Mouse (Mus musculus) embryonic facial prominence, embryonic 15.5 days (tissue): ENCODE measurements around the gene Dync2li1. TPM values are rescaled to one million over a fixed set of nuclear protein-coding genes. Genes with fewer than 3 reads are reported as not detected.
A peak's percentile ranks its signal among the peaks of the same experiment; 100 is the strongest.

ENCODE experiments used
- ATAC-seq: fragments of 200-750 bp; cut with Nextera tagmentation; 2 replicates; pipeline ENCODE4 v1.8.0; 2017; ENCODE audit warnings: low read depth, moderate TSS enrichment; ENCODE audit not compliant: insufficient number of reproducible peaks, low FRiP score, low TSS enrichment
- H3K27ac ChIP-seq: fragments of 300-500 bp; sonication (generic); replicated peaks from 2 replicates; pipeline ENCODE4 v1.5.1; 2015; ENCODE audit warnings: mild to moderate bottlenecking, inconsistent platforms
- H3K27me3 ChIP-seq: fragments of 300-500 bp; sonication (generic); 2 replicates; pipeline ENCODE4 v1.6.1; 2015; ENCODE audit warnings: inconsistent platforms
- H3K36me3 ChIP-seq: fragments of 300-500 bp; sonication (generic); 2 replicates; pipeline ENCODE4 v1.6.1; 2015; ENCODE audit warnings: mild to moderate bottlenecking, inconsistent platforms
- H3K4me1 ChIP-seq: fragments of 300-500 bp; sonication (generic); 2 replicates; pipeline ENCODE4 v1.6.1; 2015; ENCODE audit warnings: inconsistent platforms
- H3K4me2 ChIP-seq: fragments of 300-500 bp; sonication (generic); replicated peaks from 2 replicates; pipeline ENCODE4 v1.6.1; 2015; ENCODE audit warnings: mild to moderate bottlenecking, inconsistent platforms
- H3K4me3 ChIP-seq: fragments of 300-500 bp; sonication (generic); replicated peaks from 2 replicates; pipeline ENCODE4 v1.5.1; 2015; ENCODE audit warnings: mild to moderate bottlenecking, inconsistent platforms
- H3K9ac ChIP-seq: fragments of 300-500 bp; sonication (generic); 2 replicates; pipeline ENCODE4 v1.6.1; 2015; ENCODE audit warnings: inconsistent platforms
- H3K9me3 ChIP-seq: fragments of 300-500 bp; sonication (generic); replicated peaks from 2 replicates; pipeline ENCODE4 v1.6.1; 2016; ENCODE audit warnings: inconsistent platforms
- whole genome bisulfite sequencing: fragments of 180-500 bp; shearing (Covaris S2); methylation state at CpG from one replicate; pipeline ENCODE4 v1.1.7; 2015; 5-methylcytosine and 5-hydroxymethylcytosine counted together
- polyA plus RNA-seq: library from polyadenylated mRNA; unstranded; fragments of >200 nt; fragmentation: Nextera tagmentation; extraction: Ambion mirVana; gene quantifications from 2 replicates; pipeline ENCODE4 v1.2.1, GENCODE M21; 2015

Gene Dync2li1
- polyA plus RNA-seq, 1 experiment from 2014 or later: 39.7 TPM

DNA sequence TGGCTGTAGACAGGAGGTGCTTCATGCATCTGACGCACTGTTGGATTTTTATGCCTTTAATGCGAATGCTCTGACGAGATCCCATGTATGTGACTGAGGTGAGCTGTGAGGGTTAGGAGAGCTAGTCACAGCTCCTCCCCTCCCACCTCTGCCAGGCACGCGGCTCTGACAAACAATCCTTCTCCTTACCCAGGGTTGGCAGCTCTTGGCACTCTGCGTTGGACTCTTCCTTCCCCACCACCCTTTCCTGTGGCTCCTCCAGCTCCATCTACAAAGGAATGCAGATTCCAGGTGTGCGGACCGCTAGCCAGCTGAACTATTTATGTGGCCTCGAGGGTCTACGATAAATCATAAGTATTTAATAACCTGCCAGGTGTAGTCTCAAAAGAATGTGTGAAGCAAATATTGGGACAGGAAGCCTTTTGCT lies 30.3 kb upstream of the Dync2li1 start:
- no peak overlapping the region; the same call in 1 of the 2 replicates for H3K4me2 ChIP-seq
- WGBS: 43% methylated on average over 10 of the region's 10 CpGs
- no peak overlapping the region; the same call in 1 of the 2 replicates for H3K27ac ChIP-seq
- H3K36me3 ChIP-seq: peaks cover 22% of the 10 kb centered on the region
- no peaks in the 10 kb centered on the region for H3K27me3 ChIP-seq
- no peak overlapping the region for H3K9ac ChIP-seq
- ATAC-seq: no peak
- H3K9me3 ChIP-seq: no peaks in the 10 kb centered on the region
- no peak overlapping the region for H3K4me3 ChIP-seq
- peaks cover 7% of the 10 kb centered on the region for H3K4me1 ChIP-seq

DNA sequence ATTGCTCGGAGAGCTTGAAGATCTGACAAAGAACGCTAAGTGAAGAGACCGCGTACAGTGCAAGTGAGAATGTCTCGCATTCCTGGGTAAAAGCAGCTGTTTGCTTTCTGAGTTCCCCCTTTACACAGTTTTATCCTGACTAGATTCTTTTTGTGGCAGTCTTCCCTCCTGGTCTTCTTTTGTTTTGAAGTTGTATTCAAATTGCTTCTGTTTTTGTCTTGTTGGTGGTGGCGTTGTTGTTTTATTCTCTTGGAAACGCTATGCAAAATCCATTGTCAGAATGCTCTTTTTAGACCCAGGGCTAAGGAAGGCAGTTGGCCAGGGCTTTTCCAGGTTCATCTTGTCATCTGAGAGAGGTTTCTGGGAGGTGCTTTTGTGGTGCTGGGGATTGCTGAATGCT lies 29.8 kb upstream of the Dync2li1 start:
- 43% methylated on average over 7 of the region's 7 CpGs for WGBS
- Histone ChIP-seq H3K4me2 (no peak overlapping the region), H3K4me3 (no peak overlapping the region), H3K9me3 (no peaks in the 10 kb centered on the region), H3K9ac (no peak overlapping the region), H3K27ac (no peak overlapping the region; the same call in 1 of the 2 replicates), H3K4me1 (peaks cover 7% of the 10 kb centered on the region), H3K27me3 (no peaks in the 10 kb centered on the region), H3K36me3 (peaks cover 17% of the 10 kb centered on the region)
- no peak for ATAC-seq

DNA sequence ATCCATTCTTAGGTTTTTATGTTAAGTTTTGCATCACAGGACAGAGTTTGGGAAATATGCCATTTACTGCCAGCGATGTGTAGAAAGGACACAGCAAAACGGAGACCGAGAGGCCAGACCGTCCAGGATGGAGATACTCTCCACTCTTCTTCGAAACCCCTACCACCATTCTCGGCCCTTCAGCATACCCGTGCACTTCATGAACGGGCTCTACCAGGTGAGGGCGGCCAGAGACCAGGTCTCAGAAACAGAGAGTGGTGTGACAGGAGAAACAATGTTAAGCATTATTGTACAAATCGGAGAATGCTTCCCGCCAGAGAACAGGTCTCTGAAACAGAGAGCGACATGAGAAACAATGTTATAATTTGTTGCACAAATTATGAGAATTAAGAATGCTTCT lies 28.4 kb upstream of the Dync2li1 start:
- H3K36me3 ChIP-seq: peaks cover 4% of the 10 kb centered on the region
- WGBS: 87% methylated on average over 12 of the region's 12 CpGs
- H3K9me3 ChIP-seq: no peaks in the 10 kb centered on the region
- ATAC-seq: no peak
- no peak overlapping the region for H3K27ac ChIP-seq
- no peak overlapping the region for H3K4me3 ChIP-seq
- peaks cover 9% of the 10 kb centered on the region for H3K4me1 ChIP-seq
- no peak overlapping the region for H3K4me2 ChIP-seq
- no peaks in the 10 kb centered on the region for H3K27me3 ChIP-seq
- no peak overlapping the region for H3K9ac ChIP-seq

DNA sequence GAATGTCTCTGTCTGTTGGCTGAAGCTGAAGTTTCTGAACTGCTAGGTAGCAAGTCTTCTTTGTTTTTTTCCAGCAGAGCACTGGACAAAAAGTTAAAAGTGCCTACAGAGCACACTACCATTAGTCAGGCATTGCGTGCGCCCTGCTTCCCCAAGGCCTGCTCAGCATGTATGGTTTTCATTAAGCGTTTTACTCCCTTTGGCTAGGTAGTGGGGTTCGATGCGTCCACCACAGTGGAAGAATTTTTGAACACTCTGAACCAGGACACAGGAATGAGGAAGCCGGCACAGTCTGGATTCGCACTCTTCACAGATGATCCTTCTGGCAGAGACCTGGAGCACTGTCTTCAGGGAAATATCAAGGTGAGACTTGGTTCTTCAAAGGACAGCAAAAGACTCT lies 27.4 kb upstream of the Dync2li1 start:
- H3K9ac ChIP-seq: no peak overlapping the region
- no peak for ATAC-seq
- WGBS: 50% methylated on average over 7 of the region's 7 CpGs
- H3K27ac ChIP-seq: peak overlapping the region; percentile 44; the same call in 1 of the 2 replicates
- H3K36me3 ChIP-seq: no peaks in the 10 kb centered on the region; the same call in 1 of the 2 replicates
- H3K27me3 ChIP-seq: no peaks in the 10 kb centered on the region
- H3K9me3 ChIP-seq: no peaks in the 10 kb centered on the region
- H3K4me3 ChIP-seq: no peak overlapping the region
- peaks cover 16% of the 10 kb centered on the region for H3K4me1 ChIP-seq
- H3K4me2 ChIP-seq: no peak overlapping the region

DNA sequence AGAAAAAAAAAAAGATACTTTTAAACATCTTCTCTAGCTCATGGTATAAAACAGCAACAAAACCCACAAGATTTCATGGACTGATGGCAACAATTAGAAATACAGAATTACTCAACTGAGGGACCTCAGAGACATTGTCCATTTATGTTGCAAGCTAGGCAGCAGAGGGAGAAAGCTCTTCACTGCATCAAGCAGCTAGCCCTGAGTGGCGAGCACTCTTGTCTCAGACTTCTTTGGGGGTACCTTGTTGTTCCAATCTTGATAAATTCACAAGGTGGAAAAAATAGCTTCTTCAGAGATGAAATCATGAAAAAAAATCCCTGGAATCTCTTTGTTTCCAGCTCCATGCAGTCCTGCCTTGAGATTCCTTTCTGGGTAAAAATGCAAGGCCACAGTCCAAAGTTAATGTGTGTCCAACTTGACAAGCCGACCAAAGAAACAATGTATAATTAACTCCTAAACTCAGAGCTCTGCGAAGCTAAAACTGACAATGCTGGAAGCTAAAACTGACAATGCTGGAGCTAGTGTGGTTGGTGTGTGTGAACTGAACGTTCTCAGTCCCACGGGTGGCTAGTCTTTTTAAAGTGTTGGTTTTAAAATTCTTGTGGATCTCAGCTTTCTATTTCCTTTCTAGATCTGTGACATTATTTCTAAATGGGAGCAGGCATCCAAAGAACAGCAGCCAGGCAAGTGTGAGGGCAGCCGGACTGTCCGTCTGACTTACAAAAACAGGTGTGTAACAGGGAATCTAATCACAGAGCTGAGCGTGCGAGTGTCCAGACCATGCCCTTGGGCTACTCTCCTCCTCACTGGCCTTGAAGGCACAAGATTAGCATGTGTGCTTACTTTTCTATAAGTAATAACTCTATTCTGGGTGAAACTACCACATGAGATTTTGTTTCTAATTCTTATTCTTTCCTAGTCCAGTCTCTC lies 26.0 kb upstream of the Dync2li1 start:
- no peak overlapping the region for H3K4me2 ChIP-seq
- no peaks in the 10 kb centered on the region for H3K27me3 ChIP-seq
- H3K36me3 ChIP-seq: no peaks in the 10 kb centered on the region; the same call in 1 of the 2 replicates
- H3K27ac ChIP-seq: peak overlapping the region; percentile 44; the same call in 1 of the 2 replicates
- H3K4me3 ChIP-seq: no peak overlapping the region
- 51% methylated on average over 9 of the region's 9 CpGs for WGBS
- no peak for ATAC-seq
- peaks cover 18% of the 10 kb centered on the region for H3K4me1 ChIP-seq
- no peak overlapping the region for H3K9ac ChIP-seq
- H3K9me3 ChIP-seq: no peaks in the 10 kb centered on the region

DNA sequence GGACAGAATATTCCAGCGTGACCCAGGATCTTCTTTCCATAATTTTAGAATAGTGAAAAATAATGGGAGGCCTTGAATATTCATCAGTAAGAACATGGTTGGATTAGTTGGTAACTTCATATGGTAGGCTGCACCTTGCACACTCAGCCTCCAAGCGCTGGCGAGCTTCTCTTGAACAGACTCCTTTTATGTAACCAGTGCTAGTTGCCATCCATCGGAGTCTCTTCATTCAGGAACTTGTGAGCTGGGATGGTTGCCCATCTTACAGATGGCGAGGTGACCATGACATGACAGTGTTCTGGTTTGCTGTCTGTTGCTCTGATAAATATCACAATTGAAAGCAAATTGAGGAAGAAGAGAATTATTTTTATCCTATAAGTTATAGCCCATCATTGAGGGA lies 24.5 kb upstream of the Dync2li1 start:
- no peak overlapping the region for H3K4me2 ChIP-seq
- no peak overlapping the region for H3K27ac ChIP-seq
- no peak overlapping the region for H3K9ac ChIP-seq
- peaks cover 11% of the 10 kb centered on the region; the same call in 1 of the 2 replicates for H3K4me1 ChIP-seq
- peaks cover under 1% of the 10 kb centered on the region; the same call in 1 of the 2 replicates for H3K36me3 ChIP-seq
- ATAC-seq: no peak
- H3K4me3 ChIP-seq: no peak overlapping the region
- H3K27me3 ChIP-seq: no peaks in the 10 kb centered on the region
- H3K9me3 ChIP-seq: no peaks in the 10 kb centered on the region
- 91% methylated on average over 5 of the region's 5 CpGs for WGBS

DNA sequence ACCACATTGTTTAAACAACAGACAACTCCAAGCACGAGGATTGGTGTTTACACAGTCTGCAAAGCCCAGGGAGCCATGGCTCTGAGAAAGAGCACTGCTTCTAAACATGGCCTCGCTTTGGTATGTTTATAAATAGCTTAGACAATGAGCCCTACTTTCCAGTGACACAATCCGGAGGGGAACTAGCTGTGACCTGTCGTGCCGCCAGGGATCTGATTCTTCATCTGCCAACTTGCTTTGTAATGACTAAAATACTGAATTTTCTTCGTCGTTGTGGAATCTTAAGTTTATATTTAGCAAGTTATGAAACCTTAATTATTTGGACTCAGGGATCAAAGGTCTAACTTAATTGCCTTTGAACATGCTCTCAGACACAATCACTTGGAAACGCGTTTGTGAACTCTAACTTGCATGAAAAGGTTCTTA lies 23.1 kb upstream of the Dync2li1 start:
- ATAC-seq: no peak
- peaks cover 3% of the 10 kb centered on the region; the same call in 1 of the 2 replicates for H3K36me3 ChIP-seq
- no peak overlapping the region for H3K4me3 ChIP-seq
- no peaks in the 10 kb centered on the region for H3K27me3 ChIP-seq
- no peak overlapping the region for H3K4me2 ChIP-seq
- WGBS: 41% methylated on average over 9 of the region's 9 CpGs
- H3K27ac ChIP-seq: 0 out of 2 replicates have a peak overlapping the region, but pooled peaks have one; percentile 17
- no peak overlapping the region for H3K9ac ChIP-seq
- no peaks in the 10 kb centered on the region for H3K9me3 ChIP-seq
- H3K4me1 ChIP-seq: peaks cover 11% of the 10 kb centered on the region; the same call in 1 of the 2 replicates

DNA sequence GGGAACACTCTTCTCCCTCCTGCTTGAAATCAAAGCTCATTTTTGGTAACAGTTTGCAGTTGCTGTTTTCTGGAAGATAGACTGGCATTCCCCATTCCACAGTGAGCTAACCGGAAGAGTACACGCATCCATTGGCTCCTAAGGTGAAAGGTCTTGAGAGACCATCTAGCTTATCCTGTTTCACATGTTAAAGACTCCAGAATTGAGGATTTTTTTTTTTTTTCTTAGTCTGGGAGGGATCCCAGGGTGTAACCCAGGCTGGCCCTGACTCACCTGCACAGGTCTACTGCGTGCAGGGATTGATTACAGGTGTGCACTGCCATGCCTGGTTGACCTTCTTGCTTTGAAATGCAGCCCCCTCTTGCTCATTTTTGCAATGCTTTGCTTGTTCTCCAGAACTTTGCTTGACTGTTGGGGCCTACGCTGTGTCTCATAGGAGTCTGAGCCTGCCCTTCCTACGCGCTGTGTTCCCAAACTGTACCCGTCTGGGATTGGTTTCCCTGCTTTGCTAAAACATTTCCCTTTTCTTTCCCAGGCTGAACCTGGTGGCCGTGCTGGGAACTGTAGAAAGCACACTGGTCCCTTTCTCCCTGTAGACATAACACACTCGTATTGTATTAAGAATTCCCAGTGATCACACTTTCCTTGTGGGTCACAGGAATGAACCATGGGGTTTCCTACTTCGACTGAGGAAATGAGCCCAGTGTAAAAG lies 22.4 kb upstream of the Dync2li1 start:
- Histone ChIP-seq H3K4me1 (peaks cover 11% of the 10 kb centered on the region; the same call in 1 of the 2 replicates), H3K9me3 (no peaks in the 10 kb centered on the region), H3K4me3 (no peak overlapping the region), H3K4me2 (no peak overlapping the region), H3K27me3 (no peaks in the 10 kb centered on the region), H3K36me3 (peaks cover 3% of the 10 kb centered on the region; the same call in 1 of the 2 replicates), H3K27ac (0 out of 2 replicates have a peak overlapping the region, but pooled peaks have one; percentile 17), H3K9ac (no peak overlapping the region)
- ATAC-seq: no peak
- WGBS: 83% methylated on average over 10 of the region's 10 CpGs

DNA sequence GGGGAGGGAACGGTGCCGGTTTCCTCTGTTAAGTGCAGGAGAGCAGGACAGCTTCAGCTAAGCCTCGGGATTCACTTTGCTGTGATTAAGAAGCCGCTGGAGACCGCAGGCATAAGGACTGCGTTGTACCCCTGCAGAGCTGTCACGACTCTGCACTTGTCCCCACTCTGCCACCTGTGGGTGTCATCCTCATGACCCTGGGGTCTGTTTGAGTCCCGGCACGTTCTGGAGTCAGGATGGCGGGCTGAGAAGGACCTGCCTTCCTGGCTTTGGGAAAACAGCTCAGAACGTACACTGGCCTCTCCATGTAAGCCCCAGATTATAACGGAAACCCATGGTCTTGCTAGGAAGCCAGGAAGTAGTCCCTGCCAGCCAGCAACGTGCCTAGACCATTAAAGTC lies 19.3 kb upstream of the Dync2li1 start:
- Histone ChIP-seq H3K4me1 (0 out of 2 replicates have a peak, but pooled peaks cover 11% of the 10 kb centered on the region), H3K36me3 (peaks cover 5% of the 10 kb centered on the region)
- ATAC-seq: no peak

DNA sequence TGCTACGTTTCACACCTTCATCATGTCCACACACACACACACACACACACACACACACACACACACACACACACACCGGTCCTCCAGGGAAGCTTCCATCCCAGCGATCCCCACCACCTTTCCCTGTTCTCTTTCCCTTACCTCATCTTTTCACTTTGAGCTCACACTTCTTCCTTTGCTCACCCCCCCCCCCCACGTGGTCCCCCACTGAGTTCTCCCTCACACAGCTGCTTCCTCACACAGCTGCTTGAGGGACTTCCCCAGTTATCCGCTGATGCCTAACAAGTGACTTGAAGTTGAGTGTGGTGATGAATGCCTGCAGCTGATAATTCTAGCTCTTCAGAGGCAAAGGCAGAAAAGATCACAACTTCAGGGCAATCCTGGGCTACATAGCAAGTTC lies 18.7 kb upstream of the Dync2li1 start:
- Histone ChIP-seq H3K4me2 (no peak overlapping the region), H3K9ac (no peak overlapping the region), H3K27me3 (no peaks in the 10 kb centered on the region), H3K4me1 (0 out of 2 replicates have a peak, but pooled peaks cover 11% of the 10 kb centered on the region), H3K4me3 (no peak overlapping the region), H3K9me3 (no peaks in the 10 kb centered on the region), H3K27ac (no peak overlapping the region), H3K36me3 (peaks cover 11% of the 10 kb centered on the region)
- no peak for ATAC-seq
- 66% methylated on average over 5 of the region's 5 CpGs for WGBS

More for the DNA sequence above, 19.3 kb upstream of the Dync2li1 start:
- H3K27ac ChIP-seq: no peak overlapping the region
- no peaks in the 10 kb centered on the region for H3K9me3 ChIP-seq
- no peaks in the 10 kb centered on the region for H3K27me3 ChIP-seq
- no peak overlapping the region for H3K4me2 ChIP-seq
- WGBS: 46% methylated on average over 13 of the region's 13 CpGs
- H3K9ac ChIP-seq: no peak overlapping the region
- no peak overlapping the region for H3K4me3 ChIP-seq

DNA sequence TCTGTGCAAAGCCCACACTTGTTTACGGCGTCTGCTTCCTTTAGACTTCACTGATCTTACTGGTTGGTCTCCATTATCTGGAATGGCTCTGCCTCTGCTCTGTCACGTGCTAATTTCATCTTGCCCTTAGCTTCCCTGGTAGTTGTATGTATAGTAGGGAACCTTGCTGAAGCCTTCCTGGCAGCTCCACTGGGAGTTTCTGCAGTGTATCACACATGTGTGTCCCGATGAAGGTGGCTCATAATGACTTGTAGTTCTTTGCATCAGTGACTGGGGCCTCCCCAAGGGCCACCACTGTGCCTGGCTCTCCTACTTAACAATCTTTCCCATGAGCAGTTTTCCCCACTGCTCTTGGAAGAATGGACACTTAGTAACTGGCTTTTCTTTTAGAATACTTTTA lies 17.7 kb upstream of the Dync2li1 start:
- Histone ChIP-seq H3K4me3 (no peak overlapping the region), H3K36me3 (peaks cover 19% of the 10 kb centered on the region), H3K27ac (no peak overlapping the region), H3K9ac (no peak overlapping the region), H3K9me3 (no peaks in the 10 kb centered on the region), H3K4me1 (0 out of 2 replicates have a peak, but pooled peaks cover 5% of the 10 kb centered on the region), H3K27me3 (no peaks in the 10 kb centered on the region), H3K4me2 (no peak overlapping the region)
- ATAC-seq: no peak
- WGBS: 78% methylated on average over 4 of the region's 4 CpGs
